In genomic region chr11:111652882-111653281, GRCm38 (mm10) we compare ENCODE assay signal across 10 mouse cellular contexts.
DNase-seq lines count a peak whose midpoint lies in the region; ATAC-seq and TF ChIP-seq lines count a peak whose summit lies in the region.
"Had no signal": no experiment of that assay in that cellular context is flagged by ENCODE, and none has a peak within 500 bp of the region (broad histone marks: within the 10 kb centered on the region; RNA-seq: fewer than 3 reads in every experiment).

No protein-coding gene starts in this region.

- no peak for ATAC-seq in kidney, postnatal 0 days (replicated peaks; ENCODE audit: low FRiP score, low read depth)
- no peak for ATAC-seq in Patski

- H3K4me1 ChIP-seq in kidney, postnatal 0 days (replicated peaks; ENCODE audit: insufficient read depth, low read length), result no peaks in the 10 kb centered on the region
- no peaks in the 10 kb centered on the region for H3K4me1 ChIP-seq in ES-E14 (ENCODE audit: control insufficient read depth in 2 of 2, insufficient read depth in 2 of 2, low read length in 2 of 2, poor library complexity in 1 of 2)
- H3K4me1 ChIP-seq: embryonic facial prominence, embryonic 13.5 days; stomach, embryonic 15.5 days had no signal

- H3K27me3 ChIP-seq in kidney, postnatal 0 days (ENCODE audit: insufficient read depth, low read length), result no peaks in the 10 kb centered on the region
- H3K27me3 ChIP-seq in Patski, result peaks cover 20% of the 10 kb centered on the region
- H3K27me3 ChIP-seq in splenic B cell, adult 2 months (ENCODE audit: control insufficient read depth, insufficient read depth, low read length, poor library complexity, severe bottlenecking), result no peaks in the 10 kb centered on the region
- H3K27me3 ChIP-seq: stomach, embryonic 15.5 days had no signal

- H3K27ac ChIP-seq in kidney, postnatal 0 days, result no peak overlapping the region
- H3K27ac ChIP-seq in ES-E14 (ENCODE audit: insufficient read depth, low read depth, low read length, poor library complexity, severe bottlenecking), result no peak overlapping the region
- H3K27ac ChIP-seq: embryonic facial prominence, embryonic 13.5 days; stomach, embryonic 15.5 days had no signal

- POLR2A ChIA-PET in Patski (lab: Charles Lee), result no interaction called here

- no peak overlapping the region for H3K4me3 ChIP-seq in kidney, postnatal 0 days (replicated peaks; ENCODE audit: low read depth, low read length)
- no peak overlapping the region for H3K4me3 ChIP-seq in ES-E14 (ENCODE audit: insufficient read depth in 1 of 2, low read depth in 1 of 2, low read length in 2 of 2, poor library complexity in 1 of 2, severe bottlenecking in 1 of 2)
- H3K4me3 ChIP-seq: embryonic facial prominence, embryonic 13.5 days; stomach, embryonic 15.5 days had no signal

- 56% methylated on average over 3 of the region's 3 CpGs for WGBS in kidney, postnatal 0 days

- TF ChIP-seq CTCF in kidney, postnatal 0 days (IDR thresholded peaks at IDR 0.05; ENCODE audit: low read depth), result peak; percentile 83
- TF ChIP-seq CTCF in Patski (IDR thresholded peaks at IDR 0.05), result peak; percentile 55

- H3K9me3 ChIP-seq in kidney, postnatal 0 days (replicated peaks; ENCODE audit: low read length), result no peaks in the 10 kb centered on the region
- no peaks in the 10 kb centered on the region for H3K9me3 ChIP-seq in ES-E14 (ENCODE audit: control insufficient read depth, insufficient read depth, low read depth, low read length)
- H3K9me3 ChIP-seq: embryonic facial prominence, embryonic 13.5 days; stomach, embryonic 15.5 days had no signal

- H3K4me2 ChIP-seq in kidney, postnatal 0 days (ENCODE audit: low read length), result no peak overlapping the region
- H3K4me2 ChIP-seq: embryonic facial prominence, embryonic 13.5 days; stomach, embryonic 15.5 days had no signal

- CTCF ChIA-PET in Patski (lab: Charles Lee), result interaction anchor here (1.1 kb wide), 1 partner anchor 1512 kb away, joined by 7 read pairs; no protein-coding TSS in a partner anchor

- in situ Hi-C loops in ES-E14 (cut with MboI; ENCODE audit: low sequenced_read_pairs in 2 of 2, unreplicated experiment in 2 of 2) (no loop called here), Patski (cut with MboI; ENCODE audit: low pct_unique_long_range_greater_than_20kb) (loop anchor here (5.0 to 10.0 kb wide), 2 partner anchors 1122 to 1514 kb away; no protein-coding TSS in a partner anchor)

- no peaks in the 10 kb centered on the region for H3K36me3 ChIP-seq in kidney, postnatal 0 days (ENCODE audit: insufficient read depth, low read length)
- no peaks in the 10 kb centered on the region for H3K36me3 ChIP-seq in ES-E14 (ENCODE audit: control insufficient read depth, insufficient read depth, low read length, poor library complexity, severe bottlenecking)
- H3K36me3 ChIP-seq in splenic B cell, adult 2 months (ENCODE audit: control insufficient read depth, insufficient read depth, low read length, poor library complexity, severe bottlenecking), result no peaks in the 10 kb centered on the region
- H3K36me3 ChIP-seq: embryonic facial prominence, embryonic 13.5 days; stomach, embryonic 15.5 days had no signal

- H3K9ac ChIP-seq in kidney, postnatal 0 days (ENCODE audit: low read depth, low read length), result no peak overlapping the region
- no peak overlapping the region for H3K9ac ChIP-seq in ES-E14 (ENCODE audit: insufficient read depth, low read depth, low read length, poor library complexity, severe bottlenecking)
- H3K9ac ChIP-seq: embryonic facial prominence, embryonic 13.5 days; stomach, embryonic 15.5 days had no signal

- DNase-seq in kidney, postnatal 0 days (ENCODE audit: low spot score), result peak; percentile 73
- DNase-seq in kidney, adult 8-10 months, result no peak
- DNase-seq in ES-E14 (ENCODE audit: low read depth, low spot score), result no peak
- no peak for DNase-seq in Patski (ENCODE audit: low read depth, low spot score)
- DNase-seq in layer of hippocampus, adult 18-20 months (ENCODE audit: low spot score in 2 of 2), result peak; percentile 4 to 32
- peak; percentile 21 for DNase-seq in splenic B cell, adult 2 months (ENCODE audit: low read depth, low spot score)
- DNase-seq in cerebellum, adult 9-11 months, result no peak
- no peak for DNase-seq in spleen, adult 12 weeks (ENCODE audit: low spot score)

TF ChIP-seq in ES-E14, 5 proteins besides CTCF, POLR2A, EP300 and RAD21:
- TF ChIP-seq MAFK (IDR thresholded peaks at IDR 0.05; ENCODE audit: insufficient read depth, low read depth, low read length), result no peak
- no peak for TF ChIP-seq CHD2 (IDR thresholded peaks at IDR 0.05; ENCODE audit: low read depth, low read length)
- TF ChIP-seq ZNF384 (IDR thresholded peaks at IDR 0.05; ENCODE audit: low read depth, low read length), result no peak
- TF ChIP-seq HCFC1 (IDR thresholded peaks at IDR 0.05; ENCODE audit: borderline replicate concordance, insufficient read depth, low read length), result no peak
- TF ChIP-seq ZC3H11A (IDR thresholded peaks at IDR 0.05; ENCODE audit: borderline replicate concordance, low read depth, low read length), result 0 out of 2 replicates have a peak, but pooled peaks have one; percentile 2

Comparison
In these comparisons a context has a peak if more than half of its experiments do, and no peak if none do; other contexts are left out.
1. DNase-seq: peak in kidney, postnatal 0 days (single experiment), layer of hippocampus, adult 18-20 months (2 of 2) and splenic B cell, adult 2 months (single experiment); none in kidney, adult 8-10 months (0 of 2), ES-E14 (single experiment), Patski (single experiment), cerebellum, adult 9-11 months (single experiment) and spleen, adult 12 weeks (single experiment).